Mouse (Mus musculus): Measurements from ENCODE around the gene Bcl2l15.
A peak's percentile ranks its signal among the peaks of the same experiment; 100 is the strongest.
"Not testable (repeated sequence)": the region's sequence is repeated elsewhere in the genome, so short reads cannot be mapped to it uniquely, and the experiment has no call there.

Bcl2l15 gene

DNA sequence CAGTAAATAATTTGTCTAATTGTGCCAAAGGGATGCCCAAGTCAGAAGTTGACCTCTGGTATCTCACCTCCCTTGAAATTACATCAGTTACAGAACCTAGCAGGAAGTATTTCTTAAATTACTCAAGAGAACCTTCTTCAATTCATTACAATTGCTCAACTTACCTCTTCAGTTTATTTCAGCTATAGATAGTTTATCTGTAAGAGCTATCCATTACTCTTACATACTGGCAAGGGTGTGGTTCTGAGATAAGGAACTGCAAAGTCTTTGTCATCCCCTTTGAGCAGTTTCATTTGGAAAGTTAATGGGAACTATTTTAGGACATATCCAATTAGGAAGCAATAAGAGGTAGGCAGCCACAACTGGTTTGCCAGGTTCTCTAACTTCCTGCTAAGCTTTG, at the start of gene Bcl2l15:
Gene Bcl2l15, plus strand, starts transcription at position 176 of the 400 bp plus-strand sequence.
- no peak for DNase-seq (ENCODE audit: low spot score in 2 of 2)

GRCm38 (mm10) chr3:103782844-103783609, 49.4 kb upstream of the Bcl2l15 start:
- DNase-seq (ENCODE audit: low spot score in 2 of 2) = no peak

GRCm38 (mm10) chr3:103787225-103787624, 45.2 kb upstream of the Bcl2l15 start:
- DNase-seq (ENCODE audit: low spot score in 2 of 2) = no peak

DNA sequence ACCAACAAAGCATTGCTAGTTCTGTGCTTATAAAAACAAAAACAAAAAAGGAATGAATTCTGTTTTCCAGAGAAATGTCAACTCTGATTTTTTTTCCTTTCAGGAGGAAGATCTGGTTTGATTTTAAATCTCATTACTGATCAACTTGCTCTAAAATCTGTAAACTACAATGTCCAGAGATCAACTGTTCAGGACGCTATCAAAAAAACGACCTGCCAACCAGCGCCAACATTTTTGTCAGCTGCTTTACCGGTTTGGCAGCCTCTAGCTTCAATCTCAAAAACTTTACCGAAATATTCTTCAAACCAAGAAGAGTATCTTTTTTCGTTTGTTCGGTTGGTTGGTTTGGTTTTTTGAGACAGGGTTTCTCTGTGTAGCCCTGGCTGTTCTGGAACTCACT, 43.3 kb upstream of the Bcl2l15 start:
- no peak for DNase-seq (ENCODE audit: low spot score in 2 of 2)

- DNase-seq (ENCODE audit: low spot score in 2 of 2) = peak in 1 of 2 experiments; percentile 20
These were observed 42.5 kb upstream of the Bcl2l15 start for GRCm38 (mm10) chr3:103789891-103790345.

DNA sequence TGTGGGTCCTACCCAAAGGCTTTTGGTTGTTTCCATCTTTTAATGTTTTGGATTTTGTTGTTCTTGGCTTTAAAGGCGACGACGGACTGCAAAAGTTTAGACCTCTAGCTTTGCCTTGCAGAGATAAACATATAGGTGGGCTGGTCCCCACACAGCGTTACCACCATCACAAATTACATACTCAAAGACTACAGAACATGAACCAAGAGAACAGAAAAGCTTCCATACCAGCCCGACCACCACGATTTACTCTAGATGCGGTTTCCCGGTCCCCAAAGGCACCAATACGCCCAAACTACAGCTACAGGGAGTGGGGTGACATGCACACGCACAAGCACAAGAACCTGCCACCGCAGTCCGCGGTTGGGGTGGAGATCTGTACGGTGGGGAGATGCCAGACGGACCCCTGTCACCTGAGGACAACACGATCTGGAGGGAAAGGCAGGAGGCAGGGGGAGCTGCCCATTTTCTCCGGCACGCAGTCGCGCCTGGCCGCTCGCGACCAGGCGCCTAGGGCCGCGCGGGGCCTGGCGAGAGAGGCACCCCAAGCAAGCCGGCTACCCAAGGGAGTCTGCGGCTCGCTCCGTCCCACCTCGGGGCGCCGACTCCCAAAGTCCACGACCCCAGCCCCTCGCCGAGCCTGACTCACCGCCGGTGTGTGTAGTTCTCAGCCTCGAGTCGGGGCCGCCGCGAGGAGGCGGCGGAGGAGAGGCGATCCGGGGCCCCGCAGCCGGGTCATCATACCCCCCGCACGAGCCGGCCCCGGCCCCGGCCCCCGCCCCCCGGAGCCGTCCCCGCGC, 41.9 kb upstream of the Bcl2l15 start:
- DNase-seq (ENCODE audit: low spot score in 2 of 2) = no peak

GRCm38 (mm10) chr3:103791230-103792110, 40.9 kb upstream of the Bcl2l15 start, which contains the start of gene Hipk1:
Hipk1 (minus strand) TSS chr3:103791563.
- peak; percentile 86 to 91 for DNase-seq (ENCODE audit: low spot score in 2 of 2)

- DNase-seq (ENCODE audit: low spot score in 2 of 2) = not testable (repeated sequence)
These were observed 40.3 kb upstream of the Bcl2l15 start for GRCm38 (mm10) chr3:103792111-103792406.

- DNase-seq (ENCODE audit: low spot score in 2 of 2) = no peak
These were observed 39.8 kb upstream of the Bcl2l15 start for GRCm38 (mm10) chr3:103792566-103792965.

DNA sequence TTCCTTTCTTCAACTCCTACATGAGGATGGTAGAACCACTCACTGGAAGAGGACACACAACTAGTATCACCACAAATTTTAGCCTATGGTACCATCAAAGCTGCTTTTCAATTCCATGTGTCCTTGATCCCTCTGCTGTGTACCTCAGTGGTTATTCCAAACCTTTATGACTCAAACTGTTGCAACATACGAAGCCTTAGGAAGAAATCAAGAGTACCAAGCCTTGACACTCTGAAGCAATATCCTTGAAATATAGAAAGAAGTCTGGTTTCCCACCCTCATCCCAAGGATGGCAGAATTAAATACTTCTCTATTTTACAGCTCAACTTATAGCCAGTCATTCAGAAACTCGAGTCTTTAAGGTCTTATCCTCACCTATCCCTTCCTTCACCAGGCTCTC, 36.0 kb upstream of the Bcl2l15 start:
- DNase-seq (ENCODE audit: low spot score in 2 of 2) = no peak

GRCm38 (mm10) chr3:103799507-103799906, 32.9 kb upstream of the Bcl2l15 start:
- DNase-seq (ENCODE audit: low spot score in 2 of 2) = no peak

DNA sequence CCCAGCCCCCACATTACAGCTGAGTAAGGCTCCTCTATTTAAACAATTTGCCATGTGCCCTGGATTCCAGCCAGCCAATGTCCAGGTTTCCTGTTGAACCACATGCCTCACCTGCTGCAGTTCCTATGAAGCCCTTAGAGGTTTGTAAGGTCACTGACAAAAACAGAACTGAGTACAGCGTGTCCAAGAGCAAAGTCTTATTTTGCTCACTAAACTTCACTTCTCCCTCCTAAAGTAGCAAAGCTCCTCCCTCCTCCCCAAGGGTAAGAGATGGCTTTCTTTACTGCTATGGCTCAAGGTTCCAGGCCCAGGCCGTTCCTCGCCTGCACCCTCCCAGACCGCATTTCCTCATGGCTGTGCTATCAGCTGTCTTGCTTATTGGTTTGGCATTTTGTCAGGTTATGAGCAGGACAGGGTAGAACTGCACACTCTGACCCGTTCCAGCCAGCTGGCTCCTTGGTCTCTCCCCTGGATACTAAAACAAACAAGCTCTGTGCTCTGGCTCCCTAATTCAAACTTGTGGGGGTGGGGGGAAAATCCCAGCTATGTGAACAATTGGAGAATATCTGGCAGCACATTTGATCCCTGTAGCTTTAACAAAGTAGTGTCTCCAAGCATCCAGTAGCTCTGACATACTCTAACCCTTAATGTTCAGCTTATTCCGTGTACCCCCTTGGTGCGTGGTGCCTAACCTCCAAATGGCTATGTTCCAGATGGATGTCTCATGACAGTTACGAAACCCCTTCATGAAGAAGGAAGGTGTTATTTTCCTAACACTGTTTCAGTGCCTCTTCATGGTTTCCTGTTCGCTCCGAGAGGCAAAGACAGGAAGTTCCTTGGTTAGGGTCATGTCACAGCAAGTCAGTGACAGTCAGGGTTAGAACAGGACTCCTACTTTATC, 30.5 kb upstream of the Bcl2l15 start:
- DNase-seq (ENCODE audit: low spot score in 2 of 2) = peak in 1 of 2 experiments; percentile 16

GRCm38 (mm10) chr3:103802861-103803260, 29.5 kb upstream of the Bcl2l15 start:
- no peak for DNase-seq (ENCODE audit: low spot score in 2 of 2)

- no peak for DNase-seq (ENCODE audit: low spot score in 2 of 2)
These were observed 26.7 kb upstream of the Bcl2l15 start for GRCm38 (mm10) chr3:103805671-103806070.

- peak; percentile 71 to 87 for DNase-seq (ENCODE audit: low spot score in 2 of 2)
These were observed 23.3 kb upstream of the Bcl2l15 start, which contains the start of the genes Dclre1b, Ap4b1 and Gm43064 for GRCm38 (mm10) chr3:103808891-103809798. Dclre1b (minus strand) TSS chr3:103809444. Ap4b1 (plus strand) TSS chr3:103809520. Gm43064 (plus strand) TSS chr3:103809573.

GRCm38 (mm10) chr3:103809799-103810150, 22.6 kb upstream of the Bcl2l15 start:
- DNase-seq (ENCODE audit: low spot score in 2 of 2) = no peak

- DNase-seq (ENCODE audit: low spot score in 2 of 2) = no peak
These were observed 21.4 kb upstream of the Bcl2l15 start for GRCm38 (mm10) chr3:103810967-103811366.

DNA sequence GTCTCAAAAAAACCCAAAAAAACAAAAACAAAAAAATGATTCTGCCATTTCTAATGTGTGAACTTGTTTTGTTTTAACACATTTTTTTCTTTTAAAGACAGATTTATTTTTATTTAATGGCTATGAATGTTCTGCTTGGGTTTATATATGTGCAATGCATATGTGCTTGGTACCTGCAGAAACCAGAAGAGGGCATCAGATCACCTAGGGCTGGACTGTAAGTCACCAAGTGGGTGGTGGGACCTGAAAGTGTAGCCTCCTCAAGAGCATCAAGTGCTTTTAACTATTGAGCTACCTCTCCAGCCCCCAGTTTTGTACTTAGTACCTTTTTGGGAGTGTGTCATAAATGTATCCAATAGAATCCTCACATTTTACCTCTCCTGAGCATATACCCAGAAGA, 4.9 kb upstream of the Bcl2l15 start:
- DNase-seq (ENCODE audit: low spot score in 2 of 2) = no peak

DNA sequence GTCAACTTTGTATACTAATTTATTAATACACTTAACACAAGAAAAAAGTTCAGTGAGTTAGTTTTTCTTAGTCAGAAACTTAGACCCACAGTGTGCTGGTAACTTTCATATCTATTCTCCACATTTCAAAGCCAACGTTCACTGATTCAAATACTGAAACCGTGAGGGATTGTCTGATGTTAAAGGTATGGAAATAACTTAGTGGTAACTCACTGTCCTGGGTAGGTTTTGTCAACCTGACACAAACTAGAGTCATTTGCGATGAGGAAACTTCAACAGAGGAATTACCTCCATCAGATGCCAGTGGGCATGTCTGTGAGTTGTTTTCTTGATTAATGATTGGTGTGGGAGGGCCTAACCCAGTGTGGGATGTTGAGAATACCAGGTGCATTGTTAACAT, 3.4 kb upstream of the Bcl2l15 start:
- DNase-seq (ENCODE audit: low spot score in 2 of 2) = no peak

- DNase-seq (ENCODE audit: low spot score in 2 of 2) = not testable (repeated sequence)
These were observed 1.7 kb upstream of the Bcl2l15 start for GRCm38 (mm10) chr3:103830681-103831080.
